Mouse (Mus musculus) G1E (cell line): ENCODE data around the gene Pcgf1. TPM values are rescaled to one million over a fixed set of nuclear protein-coding genes. Genes with fewer than 3 reads are reported as not detected.
A peak's percentile ranks its signal among the peaks of the same experiment; 100 is the strongest.

ENCODE experiments used
- ATAC-seq: 2 replicates; pipeline ENCODE4 v1.8.0; 2016; ENCODE audit warnings: mild to moderate bottlenecking; ENCODE audit not compliant: insufficient number of reproducible peaks, poor library complexity, low FRiP score, severe bottlenecking; ENCODE audit errors: extremely low read depth
- DNase-seq: peaks from one replicate; pipeline ENCODE4 v3.0.0; 2012; ENCODE audit warnings: low spot score
- H3K27me3 ChIP-seq: 2 replicates; pipeline ENCODE4 v1.6.1; 2012; ENCODE audit warnings: mild to moderate bottlenecking, low read length, inconsistent platforms; ENCODE audit not compliant: insufficient read depth
- H3K36me3 ChIP-seq: replicated peaks from 2 replicates; pipeline ENCODE3; 2012; ENCODE audit warnings: mild to moderate bottlenecking, inconsistent platforms
- H3K4me1 ChIP-seq: 2 replicates; pipeline ENCODE4 v1.6.1; 2012; ENCODE audit warnings: low read depth, low read length, inconsistent platforms, mixed read lengths; ENCODE audit not compliant: insufficient read depth
- H3K4me3 ChIP-seq: 2 replicates; pipeline ENCODE4 v1.5.1; 2012; ENCODE audit warnings: low read depth, mild to moderate bottlenecking, inconsistent platforms, low read length, moderate library complexity, mixed read lengths
- H3K9me3 ChIP-seq: replicated peaks from 2 replicates; pipeline ENCODE4 v1.6.1; 2012; ENCODE audit warnings: inconsistent platforms
- CTCF ChIP-seq: IDR thresholded peaks from 2 replicates; pipeline ENCODE4 v1.5.1; 2012; ENCODE audit warnings: low read depth, low read length, inconsistent platforms, mixed read lengths
- GATA1 ChIP-seq: IDR thresholded peaks from 2 replicates; pipeline ENCODE4 v1.6.1; 2012; ENCODE audit warnings: borderline replicate concordance, low read length, inconsistent platforms, mixed read lengths
- GATA2 ChIP-seq: IDR thresholded peaks from 2 replicates; pipeline ENCODE4 v1.6.1; 2012; ENCODE audit warnings: low read depth, low read length, inconsistent platforms, borderline replicate concordance
- POLR2AphosphoS5 ChIP-seq: IDR thresholded peaks from 2 replicates; pipeline ENCODE4 v1.6.1; 2012; ENCODE audit warnings: low read depth, low read length, inconsistent platforms; ENCODE audit not compliant: insufficient replicate concordance
- TAL1 ChIP-seq: conservative IDR thresholded peaks from 2 replicates; pipeline ENCODE4 v1.6.1; 2012; ENCODE audit warnings: low read depth, low read length, inconsistent platforms, mixed read lengths
- polyA plus RNA-seq: library from polyadenylated mRNA; stranded (reverse); fragments of >175 nt; gene quantifications from 2 replicates; pipeline ENCODE4 v1.2.3, GENCODE M21; 2012
- total RNA-seq, 2 experiments: library from RNA; stranded (forward) in 1 of 2; stranded (reverse) in 1 of 2; fragments of 200-1000 nt in 1 of 2; fragments of >200 nt in 1 of 2; fragmentation: Nextera tagmentation in 1 of 2; gene quantifications; 2 replicates each; pipeline ENCODE4 v1.2.3; 2014 to 2017

Pcgf1 gene
- total and polyA plus RNA-seq, 3 experiments, result 10.8 to 57.1 (median 14.5) TPM

GRCm38 (mm10) chr6:83034463-83035055 is 43.1 kb upstream of the Pcgf1 start:
- H3K27me3 ChIP-seq, result peaks cover 30% of the 10 kb centered on the region
- H3K9me3 ChIP-seq, result no peaks in the 10 kb centered on the region
- no peak for ATAC-seq
- no peak overlapping the region; the same call in 1 of the 2 replicates for H3K4me3 ChIP-seq
- DNase-seq, result no peak
- no peak for TF ChIP-seq GATA2
- no peak for TF ChIP-seq GATA1
- TF ChIP-seq TAL1, result no peak
- TF ChIP-seq POLR2AphosphoS5, result no peak
- no peak for TF ChIP-seq CTCF
- peaks cover 66% of the 10 kb centered on the region for H3K4me1 ChIP-seq
- H3K36me3 ChIP-seq, result peaks cover 29% of the 10 kb centered on the region

DNA sequence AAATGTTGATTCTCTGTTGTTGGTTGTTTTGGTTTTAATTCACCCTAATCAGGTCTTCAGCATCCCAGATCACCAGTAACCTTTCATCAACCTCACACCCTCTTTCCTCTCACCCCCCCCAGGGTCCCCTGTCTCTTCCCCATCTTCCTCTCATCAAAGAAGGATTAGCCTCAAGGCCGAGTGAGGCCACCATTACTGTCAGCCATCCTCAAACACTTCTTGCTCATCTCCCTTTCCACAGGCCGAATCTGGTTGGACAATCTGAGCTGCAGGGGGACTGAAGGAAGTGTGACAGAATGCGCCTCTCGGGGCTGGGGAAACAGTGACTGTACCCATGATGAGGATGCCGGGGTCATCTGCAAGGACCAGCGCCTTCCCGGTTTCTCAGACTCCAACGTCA is 40.5 kb upstream of the Pcgf1 start:
- peaks cover 2% of the 10 kb centered on the region for H3K36me3 ChIP-seq
- TF ChIP-seq POLR2AphosphoS5 (no peak), GATA1 (no peak), CTCF (no peak), TAL1 (no peak), GATA2 (no peak)
- ATAC-seq (no peak), DNase-seq (no peak)
- peaks cover 40% of the 10 kb centered on the region for H3K4me1 ChIP-seq
- H3K27me3 ChIP-seq, result peaks cover 30% of the 10 kb centered on the region
- H3K9me3 ChIP-seq, result no peaks in the 10 kb centered on the region
- no peak overlapping the region for H3K4me3 ChIP-seq

GRCm38 (mm10) chr6:83038496-83039012 is 39.1 kb upstream of the Pcgf1 start:
- H3K4me3 ChIP-seq, result peak overlapping the region; percentile 30; the same call in 1 of the 2 replicates
- peaks cover 33% of the 10 kb centered on the region for H3K4me1 ChIP-seq
- peaks cover 32% of the 10 kb centered on the region for H3K27me3 ChIP-seq

GRCm38 (mm10) chr6:83040601-83041000 is 37.1 kb upstream of the Pcgf1 start:
- Histone ChIP-seq H3K4me3 (no peak overlapping the region), H3K36me3 (no peaks in the 10 kb centered on the region), H3K27me3 (peaks cover 34% of the 10 kb centered on the region), H3K9me3 (no peaks in the 10 kb centered on the region), H3K4me1 (peaks cover 24% of the 10 kb centered on the region)
- ATAC-seq (no peak), DNase-seq (no peak)
- no peak for TF ChIP-seq CTCF
- TF ChIP-seq TAL1, result no peak
- no peak for TF ChIP-seq GATA1
- no peak for TF ChIP-seq GATA2
- no peak for TF ChIP-seq POLR2AphosphoS5

More at GRCm38 (mm10) chr6:83038496-83039012, 39.1 kb upstream of the Pcgf1 start:
- Histone ChIP-seq H3K9me3 (no peaks in the 10 kb centered on the region), H3K36me3 (no peaks in the 10 kb centered on the region)
- ATAC-seq (peak; percentile 61), DNase-seq (no peak)
- no peak for TF ChIP-seq TAL1
- TF ChIP-seq GATA2, result no peak
- no peak for TF ChIP-seq GATA1
- no peak for TF ChIP-seq POLR2AphosphoS5
- no peak for TF ChIP-seq CTCF

- no peak overlapping the region for H3K4me3 ChIP-seq
- DNase-seq, result no peak
- peaks cover 21% of the 10 kb centered on the region for H3K27me3 ChIP-seq
- no peaks in the 10 kb centered on the region for H3K9me3 ChIP-seq
- H3K4me1 ChIP-seq, result peaks cover 21% of the 10 kb centered on the region
- no peak for ATAC-seq
- no peaks in the 10 kb centered on the region for H3K36me3 ChIP-seq
- no peak for TF ChIP-seq TAL1
- no peak for TF ChIP-seq POLR2AphosphoS5
- TF ChIP-seq GATA1, result no peak
- TF ChIP-seq GATA2, result no peak
- TF ChIP-seq CTCF, result no peak
These were observed 34.1 kb upstream of the Pcgf1 start for GRCm38 (mm10) chr6:83043561-83043960.

DNA sequence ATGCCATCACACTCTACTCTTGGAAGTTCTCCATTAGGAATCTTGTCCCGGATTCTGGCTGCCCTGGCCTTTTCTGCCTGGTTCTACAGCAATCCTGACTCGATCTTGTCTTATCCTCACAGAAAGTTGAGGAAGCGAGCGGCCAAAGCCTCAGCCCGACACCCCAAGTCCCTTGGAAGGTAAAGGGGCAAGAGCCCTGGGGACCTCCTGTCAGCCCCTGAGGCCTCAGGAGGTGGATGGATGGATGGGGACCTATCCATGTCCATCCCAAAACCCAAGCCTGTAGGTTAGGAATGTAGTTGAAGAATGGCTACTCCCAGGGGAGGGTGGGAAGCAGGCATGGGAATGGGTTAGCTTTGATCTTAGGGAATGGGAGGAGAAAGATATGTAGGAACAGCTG is 33.7 kb upstream of the Pcgf1 start:
- Histone ChIP-seq H3K4me1 (peaks cover 18% of the 10 kb centered on the region), H3K9me3 (no peaks in the 10 kb centered on the region), H3K4me3 (no peak overlapping the region), H3K27me3 (peaks cover 20% of the 10 kb centered on the region), H3K36me3 (no peaks in the 10 kb centered on the region)
- DNase-seq, result no peak
- TF ChIP-seq POLR2AphosphoS5 (no peak), TAL1 (no peak), GATA1 (no peak)
- no peak for ATAC-seq

GRCm38 (mm10) chr6:83044742-83045141 is 32.9 kb upstream of the Pcgf1 start:
- TF ChIP-seq CTCF, result no peak
- no peak for TF ChIP-seq GATA2
- TF ChIP-seq POLR2AphosphoS5, result no peak
- no peak for ATAC-seq
- H3K4me3 ChIP-seq, result no peak overlapping the region
- DNase-seq, result no peak
- peaks cover 5% of the 10 kb centered on the region for H3K36me3 ChIP-seq
- H3K9me3 ChIP-seq, result no peaks in the 10 kb centered on the region
- H3K4me1 ChIP-seq, result peaks cover 22% of the 10 kb centered on the region
- H3K27me3 ChIP-seq, result peaks cover 20% of the 10 kb centered on the region
